Mouse (Mus musculus) spleen, adult 2 months (tissue): ENCODE data around the gene Pomp. TPM values are rescaled to one million over a fixed set of nuclear protein-coding genes. Genes with fewer than 3 reads are reported as not detected.

ENCODE experiments used
- DNase-seq, 2 experiments: peaks; one replicate each; pipeline versions ENCODE4 v3.0.0 to v3.0.0-alpha.2; 2012 to 2021; ENCODE audit warnings: low spot score in 2 of 2, low read depth in 1 of 2
- H3K27ac ChIP-seq: fragments of 200-500 bp; 2 replicates; pipeline ENCODE4 v1.5.1; 2012; ENCODE audit warnings: low read length, inconsistent platforms; ENCODE audit not compliant: insufficient read depth
- H3K27me3 ChIP-seq: fragments of 200-500 bp; 2 replicates; pipeline ENCODE4 v1.6.1; 2012; ENCODE audit warnings: mild to moderate bottlenecking, moderate library complexity, low read length, inconsistent platforms; ENCODE audit not compliant: control insufficient read depth, insufficient read depth
- H3K36me3 ChIP-seq: fragments of 200-500 bp; 2 replicates; pipeline ENCODE4 v1.6.1; 2012; ENCODE audit warnings: mild to moderate bottlenecking, low read length, inconsistent platforms; ENCODE audit not compliant: control insufficient read depth, insufficient read depth
- H3K4me1 ChIP-seq: fragments of 200-500 bp; 2 replicates; pipeline ENCODE4 v1.6.1; 2011; ENCODE audit warnings: inconsistent platforms; ENCODE audit not compliant: control insufficient read depth, insufficient read depth, insufficient read length
- H3K4me3 ChIP-seq: fragments of 200-500 bp; 2 replicates; pipeline ENCODE4 v1.5.1; 2011; ENCODE audit warnings: mild to moderate bottlenecking, inconsistent platforms; ENCODE audit not compliant: insufficient read depth, insufficient read length; ENCODE audit errors: extremely low read depth
- CTCF ChIP-seq: fragments of 200-500 bp; IDR thresholded peaks from 2 replicates; pipeline ENCODE4 v1.5.1; 2011; ENCODE audit warnings: mild to moderate bottlenecking, inconsistent platforms; ENCODE audit not compliant: insufficient read depth, insufficient read length, insufficient replicate concordance; ENCODE audit errors: extremely low read depth
- POLR2A ChIP-seq: fragments of 200-500 bp; IDR thresholded peaks from 2 replicates; pipeline ENCODE4 v1.6.1; 2011; ENCODE audit warnings: low read depth, low read length, inconsistent platforms
- WGBS: fragments of 180-500 bp; shearing (Covaris S2); methylation state at CpG from one replicate; pipeline ENCODE4 v1.1.7; 2018; 5-methylcytosine and 5-hydroxymethylcytosine counted together
- polyA plus RNA-seq: library from polyadenylated mRNA; depleted of rRNA; stranded (reverse); fragments of >200 nt; gene quantifications from 2 replicates; pipeline ENCODE4 v1.2.3, GENCODE M21; 2012; rRNA removed

Pomp gene
- polyA plus RNA-seq, result 21.5 and 22.8 TPM in 2 replicates

GRCm38 (mm10) chr5:147860449-147861261 lies at the start of gene Pomp:
Gene Pomp, plus strand, starts transcription at chr5:147860461.
- peak; percentile 87 for TF ChIP-seq POLR2A
- no peak for TF ChIP-seq CTCF
- 1% methylated on average over 68 of the region's 68 CpGs for WGBS
- H3K27ac ChIP-seq, result peak within 1 kb of the TSS; percentile 75
- H3K4me1 ChIP-seq, result peaks cover 6% of the 10 kb centered on the region; the same call in 1 of the 2 replicates
- H3K4me3 ChIP-seq, result peak within 1 kb of the TSS; percentile 73
- H3K27me3 ChIP-seq, result no peaks in the 10 kb centered on the region
- peak; percentile 66 to 87 for DNase-seq
- H3K36me3 ChIP-seq, result peaks cover 11% of the 10 kb centered on the region

DNA sequence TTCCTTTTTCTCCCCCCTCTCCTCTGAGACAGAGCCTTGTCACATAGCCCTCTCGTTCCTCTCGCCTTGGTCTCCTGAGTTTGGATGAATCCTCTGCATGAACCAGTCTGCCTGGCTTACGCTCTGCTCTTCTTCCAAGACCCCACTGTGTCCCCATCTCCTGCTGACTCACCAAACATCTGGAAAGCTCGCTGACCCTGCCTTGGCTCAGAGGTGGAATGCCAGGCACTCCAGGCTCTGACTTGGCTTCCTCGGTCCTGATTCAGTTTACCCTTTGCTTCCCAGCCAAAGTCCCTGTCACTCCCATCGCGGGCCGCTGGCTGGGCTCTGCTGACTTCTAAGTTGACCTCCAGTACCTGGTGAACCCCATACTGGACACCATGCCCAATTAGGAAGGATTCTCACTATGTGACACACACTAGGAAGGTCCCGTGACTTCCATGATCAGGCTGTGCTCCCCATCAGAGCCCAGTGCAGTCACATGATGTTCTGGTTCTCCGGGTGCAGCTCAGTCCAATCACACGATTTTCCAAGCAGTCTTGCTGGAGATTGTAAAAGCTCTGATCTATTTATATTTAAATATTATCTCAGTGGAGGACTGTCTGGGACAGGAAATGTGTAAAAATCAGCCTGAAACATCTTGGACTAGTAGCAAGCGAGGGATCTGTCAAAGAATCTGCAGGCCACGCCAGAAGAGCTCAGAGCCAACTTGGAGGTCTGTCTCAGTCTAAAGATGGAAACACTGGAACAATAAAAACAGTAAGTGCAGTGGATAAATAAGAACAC lies 47.8 kb upstream of the Pomp start:
- Histone ChIP-seq H3K27ac (no peak overlapping the region), H3K36me3 (no peaks in the 10 kb centered on the region), H3K27me3 (no peaks in the 10 kb centered on the region), H3K4me3 (no peak overlapping the region), H3K4me1 (no peaks in the 10 kb centered on the region)
- 87% methylated on average over 13 of the region's 13 CpGs for WGBS
- DNase-seq, result no peak
- TF ChIP-seq CTCF, result no peak
- TF ChIP-seq POLR2A, result no peak

GRCm38 (mm10) chr5:147814971-147815370 lies 45.3 kb upstream of the Pomp start:
- Histone ChIP-seq H3K4me3 (no peak overlapping the region), H3K36me3 (no peaks in the 10 kb centered on the region), H3K27ac (no peak overlapping the region), H3K4me1 (no peaks in the 10 kb centered on the region), H3K27me3 (no peaks in the 10 kb centered on the region)
- WGBS, result 79% methylated on average over 13 of the region's 13 CpGs
- no peak for DNase-seq
- TF ChIP-seq POLR2A (no peak), CTCF (no peak)

- no peaks in the 10 kb centered on the region for H3K4me1 ChIP-seq
- H3K4me3 ChIP-seq, result no peak overlapping the region
- H3K36me3 ChIP-seq, result no peaks in the 10 kb centered on the region
- DNase-seq, result no peak
- WGBS, result 73% methylated on average over 8 of the region's 8 CpGs
- no peak overlapping the region for H3K27ac ChIP-seq
- no peaks in the 10 kb centered on the region for H3K27me3 ChIP-seq
- TF ChIP-seq POLR2A (no peak), CTCF (no peak)
Observed at GRCm38 (mm10) chr5:147815592-147815991, 44.7 kb upstream of the Pomp start.

- Histone ChIP-seq H3K27ac (no peak overlapping the region), H3K27me3 (no peaks in the 10 kb centered on the region), H3K36me3 (no peaks in the 10 kb centered on the region), H3K4me3 (no peak overlapping the region), H3K4me1 (no peaks in the 10 kb centered on the region)
- WGBS, result 67% methylated on average over 4 of the region's 4 CpGs
- no peak for DNase-seq
- TF ChIP-seq POLR2A, result no peak
- no peak for TF ChIP-seq CTCF
Observed at GRCm38 (mm10) chr5:147816465-147816864, 43.8 kb upstream of the Pomp start.

DNA sequence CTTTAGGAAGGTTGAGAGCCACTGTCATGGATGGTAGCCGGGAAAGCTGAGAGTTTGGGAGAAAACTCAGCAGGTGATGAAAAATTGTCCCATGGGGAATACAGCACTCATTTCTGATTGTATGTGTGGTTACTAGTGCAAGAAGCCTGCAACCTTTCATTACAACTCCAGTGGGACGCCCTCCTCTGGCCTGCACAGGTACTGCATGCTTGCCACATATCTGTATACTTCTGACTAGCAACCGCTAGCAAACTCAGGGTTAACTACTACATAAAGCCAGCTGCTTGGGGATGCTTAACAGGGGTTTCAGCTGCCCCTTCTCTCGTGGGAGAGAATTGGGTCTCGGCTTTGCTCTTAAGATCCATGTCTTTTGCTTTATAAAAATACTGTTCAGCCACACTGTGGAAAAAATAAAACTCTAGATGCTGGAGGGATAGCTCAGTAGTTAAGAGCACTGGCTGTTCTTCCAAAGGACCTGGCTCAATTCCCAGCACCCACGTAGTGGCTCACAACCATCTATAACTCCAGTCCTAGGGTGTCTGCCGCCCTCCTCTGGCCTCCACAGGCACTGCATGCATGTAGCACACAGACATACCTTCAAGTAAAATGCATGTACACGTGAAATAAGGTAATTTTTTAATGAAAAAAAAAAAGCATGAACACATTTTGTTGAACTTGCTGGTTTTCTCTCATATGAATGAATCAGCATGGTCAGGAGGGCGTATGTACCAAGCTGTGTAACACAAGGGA lies 42.3 kb upstream of the Pomp start:
- no peak for TF ChIP-seq CTCF
- TF ChIP-seq POLR2A, result no peak
- DNase-seq, result no peak
- no peaks in the 10 kb centered on the region for H3K4me1 ChIP-seq
- 91% methylated on average over 9 of the region's 9 CpGs for WGBS
- H3K27me3 ChIP-seq, result no peaks in the 10 kb centered on the region
- no peak overlapping the region for H3K27ac ChIP-seq
- no peak overlapping the region for H3K4me3 ChIP-seq
- H3K36me3 ChIP-seq, result no peaks in the 10 kb centered on the region

DNA sequence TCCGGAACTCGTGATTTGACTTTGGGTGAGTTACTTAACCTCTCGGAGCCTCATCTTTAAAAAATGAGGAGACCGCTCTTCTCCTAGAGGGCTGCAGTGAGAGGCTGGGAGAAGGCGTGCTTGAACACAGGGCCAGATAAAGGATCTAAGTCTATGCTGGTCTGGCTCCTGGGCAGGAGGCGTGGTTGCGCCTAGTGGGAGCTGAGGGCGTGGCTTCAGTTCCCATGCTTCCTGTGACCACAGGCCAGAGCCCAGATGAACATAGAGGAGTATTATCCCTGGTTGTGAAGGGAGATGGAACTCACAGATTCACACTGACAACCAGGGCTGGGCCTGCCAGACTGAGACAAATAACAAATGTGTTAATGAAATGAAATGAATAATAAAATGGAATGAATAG lies 41.4 kb upstream of the Pomp start:
- Histone ChIP-seq H3K27me3 (no peaks in the 10 kb centered on the region), H3K4me3 (no peak overlapping the region), H3K4me1 (no peaks in the 10 kb centered on the region), H3K36me3 (no peaks in the 10 kb centered on the region), H3K27ac (no peak overlapping the region)
- TF ChIP-seq CTCF, result no peak
- no peak for TF ChIP-seq POLR2A
- no peak for DNase-seq
- WGBS, result 90% methylated on average over 8 of the region's 8 CpGs
